Mouse (Mus musculus): ENCODE measurements around the gene Ank. TPM values are rescaled to one million over a fixed set of nuclear protein-coding genes. Genes with fewer than 3 reads are reported as not detected.

Ank gene
- polyA plus RNA-seq, 1 experiment from 2014 or later: 9.2 TPM

GRCm38 (mm10) chr15:27488042-27488441 lies 21.6 kb downstream of the Ank start:
- Histone ChIP-seq H3K36me3 (ENCODE audit: insufficient read depth) (no peaks in the 10 kb centered on the region), H3K27me3 (ENCODE audit: insufficient read depth, low read length) (no peaks in the 10 kb centered on the region), H3K9me3 (ENCODE audit: low read depth, low read length) (no peaks in the 10 kb centered on the region), H3K4me1 (ENCODE audit: insufficient read depth) (peaks cover 34% of the 10 kb centered on the region), H3K4me3 (ENCODE audit: low read depth, low read length) (no peak overlapping the region), H3K9ac (no peak overlapping the region), H3K4me2 (no peak overlapping the region), H3K27ac (ENCODE audit: low read depth) (no peak overlapping the region)
- 62% methylated on average over 10 of the region's 10 CpGs for WGBS
- ATAC-seq (ENCODE audit: insufficient read depth) (no peak), DNase-seq (no peak)
- TF ChIP-seq CTCF (IDR thresholded peaks at IDR 0.05; ENCODE audit: low read depth): no peak

GRCm38 (mm10) chr15:27490676-27491075 lies 24.2 kb downstream of the Ank start:
- 64% methylated on average over 9 of the region's 9 CpGs for WGBS
- Histone ChIP-seq H3K36me3 (ENCODE audit: insufficient read depth) (no peaks in the 10 kb centered on the region), H3K4me2 (no peak overlapping the region), H3K4me3 (ENCODE audit: low read depth, low read length) (no peak overlapping the region), H3K27me3 (ENCODE audit: insufficient read depth, low read length) (no peaks in the 10 kb centered on the region), H3K4me1 (ENCODE audit: insufficient read depth) (peaks cover 26% of the 10 kb centered on the region), H3K9ac (no peak overlapping the region), H3K9me3 (ENCODE audit: low read depth, low read length) (no peaks in the 10 kb centered on the region), H3K27ac (ENCODE audit: low read depth) (no peak overlapping the region)
- no peak for ATAC-seq (ENCODE audit: insufficient read depth)
- TF ChIP-seq CTCF (IDR thresholded peaks at IDR 0.05; ENCODE audit: low read depth): no peak
- no peak for DNase-seq

- H3K4me3 ChIP-seq (ENCODE audit: low read depth, low read length): no peak overlapping the region
- TF ChIP-seq CTCF (IDR thresholded peaks at IDR 0.05; ENCODE audit: low read depth): no peak
- WGBS: 76% methylated on average over 8 of the region's 8 CpGs
Measured at GRCm38 (mm10) chr15:27491425-27492070, 25.1 kb downstream of the Ank start.

GRCm38 (mm10) chr15:27492156-27492555 lies 25.7 kb downstream of the Ank start:
- ATAC-seq (ENCODE audit: insufficient read depth): no peak
- no peak for DNase-seq
- 72% methylated on average over 10 of the region's 10 CpGs for WGBS

More at GRCm38 (mm10) chr15:27491425-27492070, 25.1 kb downstream of the Ank start:
- DNase-seq (no peak), ATAC-seq (ENCODE audit: insufficient read depth) (no peak)
- no peak overlapping the region for H3K27ac ChIP-seq (ENCODE audit: low read depth)
- H3K36me3 ChIP-seq (ENCODE audit: insufficient read depth): no peaks in the 10 kb centered on the region
- H3K9me3 ChIP-seq (ENCODE audit: low read depth, low read length): no peaks in the 10 kb centered on the region
- H3K27me3 ChIP-seq (ENCODE audit: insufficient read depth, low read length): no peaks in the 10 kb centered on the region
- H3K4me2 ChIP-seq: no peak overlapping the region
- H3K9ac ChIP-seq: no peak overlapping the region
- peaks cover 20% of the 10 kb centered on the region for H3K4me1 ChIP-seq (ENCODE audit: insufficient read depth)

GRCm38 (mm10) chr15:27492734-27493133 lies 26.3 kb downstream of the Ank start:
- H3K27ac ChIP-seq (ENCODE audit: low read depth): no peak overlapping the region
- no peak overlapping the region for H3K9ac ChIP-seq
- no peaks in the 10 kb centered on the region for H3K36me3 ChIP-seq (ENCODE audit: insufficient read depth)
- 73% methylated on average over 1 of the region's 1 CpGs for WGBS
- no peaks in the 10 kb centered on the region for H3K9me3 ChIP-seq (ENCODE audit: low read depth, low read length)
- DNase-seq (no peak), ATAC-seq (ENCODE audit: insufficient read depth) (no peak)
- no peak overlapping the region for H3K4me2 ChIP-seq
- no peaks in the 10 kb centered on the region for H3K27me3 ChIP-seq (ENCODE audit: insufficient read depth, low read length)
- TF ChIP-seq CTCF (IDR thresholded peaks at IDR 0.05; ENCODE audit: low read depth): no peak
- peaks cover 14% of the 10 kb centered on the region for H3K4me1 ChIP-seq (ENCODE audit: insufficient read depth)
- no peak overlapping the region for H3K4me3 ChIP-seq (ENCODE audit: low read depth, low read length)

More at GRCm38 (mm10) chr15:27492156-27492555, 25.7 kb downstream of the Ank start:
- no peak overlapping the region for H3K4me3 ChIP-seq (ENCODE audit: low read depth, low read length)
- H3K4me1 ChIP-seq (ENCODE audit: insufficient read depth): peaks cover 17% of the 10 kb centered on the region
- no peaks in the 10 kb centered on the region for H3K9me3 ChIP-seq (ENCODE audit: low read depth, low read length)
- no peaks in the 10 kb centered on the region for H3K36me3 ChIP-seq (ENCODE audit: insufficient read depth)
- H3K27ac ChIP-seq (ENCODE audit: low read depth): no peak overlapping the region
- no peak overlapping the region for H3K9ac ChIP-seq
- H3K4me2 ChIP-seq: no peak overlapping the region
- no peak for TF ChIP-seq CTCF (IDR thresholded peaks at IDR 0.05; ENCODE audit: low read depth)
- no peaks in the 10 kb centered on the region for H3K27me3 ChIP-seq (ENCODE audit: insufficient read depth, low read length)

- ATAC-seq (ENCODE audit: insufficient read depth): no peak
- no peak overlapping the region for H3K9ac ChIP-seq
- no peak for TF ChIP-seq CTCF (IDR thresholded peaks at IDR 0.05; ENCODE audit: low read depth)
- H3K4me2 ChIP-seq: no peak overlapping the region
- no peaks in the 10 kb centered on the region for H3K9me3 ChIP-seq (ENCODE audit: low read depth, low read length)
- no peak overlapping the region for H3K27ac ChIP-seq (ENCODE audit: low read depth)
- H3K27me3 ChIP-seq (ENCODE audit: insufficient read depth, low read length): no peaks in the 10 kb centered on the region
- no peaks in the 10 kb centered on the region for H3K36me3 ChIP-seq (ENCODE audit: insufficient read depth)
- 33% methylated on average over 10 of the region's 10 CpGs for WGBS
- no peak overlapping the region for H3K4me3 ChIP-seq (ENCODE audit: low read depth, low read length)
- H3K4me1 ChIP-seq (ENCODE audit: insufficient read depth): peaks cover 14% of the 10 kb centered on the region
- DNase-seq: no peak
Measured at GRCm38 (mm10) chr15:27493516-27493915, 27.0 kb downstream of the Ank start.

- no peaks in the 10 kb centered on the region for H3K27me3 ChIP-seq (ENCODE audit: insufficient read depth, low read length)
- no peak overlapping the region for H3K9ac ChIP-seq
- ATAC-seq (ENCODE audit: insufficient read depth) (no peak), DNase-seq (no peak)
- no peak overlapping the region for H3K4me3 ChIP-seq (ENCODE audit: low read depth, low read length)
- WGBS: 39% methylated on average over 5 of the region's 5 CpGs
- H3K4me1 ChIP-seq (ENCODE audit: insufficient read depth): peaks cover 5% of the 10 kb centered on the region
- H3K9me3 ChIP-seq (ENCODE audit: low read depth, low read length): no peaks in the 10 kb centered on the region
- no peaks in the 10 kb centered on the region for H3K36me3 ChIP-seq (ENCODE audit: insufficient read depth)
- no peak overlapping the region for H3K4me2 ChIP-seq
- H3K27ac ChIP-seq (ENCODE audit: low read depth): no peak overlapping the region
- TF ChIP-seq CTCF (IDR thresholded peaks at IDR 0.05; ENCODE audit: low read depth): no peak
Measured at GRCm38 (mm10) chr15:27495981-27496401, 29.5 kb downstream of the Ank start.
